Mouse (Mus musculus): ENCODE measurements at regions not wholly inside any gene's neighbourhood (a gene's known extent, or its start where the extent isn't known, plus 50 kb on each side); places are given as distances from the start of the nearest gene placed in this dataset.

- no peak for TF ChIP-seq CTCF (conservative IDR thresholded peaks at IDR 0.05; ENCODE audit: insufficient read depth, insufficient read length, low read depth, low read length)
- no peak for TF ChIP-seq POLR2A (IDR thresholded peaks at IDR 0.05; ENCODE audit: low read depth, low read length)
These were observed 59.1 kb upstream of the Acan start for GRCm38 (mm10) chr7:78994134-78994533.

Data from kidney, adult 2 months (tissue).